Mouse (Mus musculus) midbrain, embryonic 14.5 days (tissue): ENCODE data around the gene Bin2. TPM values are rescaled to one million over a fixed set of nuclear protein-coding genes. Genes with fewer than 3 reads are reported as not detected.

Experiments
- ATAC-seq: fragments of 200-750 bp; cut with Nextera tagmentation; 2 replicates; pipeline ENCODE4 v1.8.0; 2017; ENCODE audit warnings: moderate number of reproducible peaks, moderate library complexity; ENCODE audit not compliant: low FRiP score, low TSS enrichment
- DNase-seq: peaks from one replicate; pipeline ENCODE4 v3.0.0-alpha.2; 2015
- H3K27ac ChIP-seq: fragments of 300-500 bp; sonication (generic); replicated peaks from 2 replicates; pipeline ENCODE4 v1.5.1; 2014; ENCODE audit warnings: mild to moderate bottlenecking, low read depth, low read length, moderate library complexity
- H3K27me3 ChIP-seq: fragments of 300-500 bp; sonication (generic); 2 replicates; pipeline ENCODE4 v1.6.1; 2014; ENCODE audit warnings: low read length, control low read depth, mixed read lengths; ENCODE audit not compliant: control insufficient read depth, insufficient read depth
- H3K36me3 ChIP-seq: fragments of 300-500 bp; sonication (generic); 2 replicates; pipeline ENCODE4 v1.6.1; 2014; ENCODE audit warnings: low read length, control low read depth; ENCODE audit not compliant: control insufficient read depth, insufficient read depth
- H3K4me1 ChIP-seq: fragments of 300-500 bp; sonication (generic); 2 replicates; pipeline ENCODE4 v1.6.1; 2014; ENCODE audit warnings: mild to moderate bottlenecking, antibody characterized with exemption, low read length, control low read depth; ENCODE audit not compliant: control insufficient read depth, insufficient read depth
- H3K4me2 ChIP-seq: fragments of 300-500 bp; sonication (generic); 2 replicates; pipeline ENCODE4 v1.6.1; 2014; ENCODE audit warnings: mild to moderate bottlenecking, low read length, moderate library complexity
- H3K4me3 ChIP-seq: fragments of 300-500 bp; sonication (generic); replicated peaks from 2 replicates; pipeline ENCODE4 v1.5.1; 2014; ENCODE audit warnings: low read depth, low read length
- H3K9ac ChIP-seq: fragments of 300-500 bp; sonication (generic); replicated peaks from 2 replicates; pipeline ENCODE4 v1.6.1; 2014; ENCODE audit warnings: mild to moderate bottlenecking, low read length, moderate library complexity
- H3K9me3 ChIP-seq: fragments of 300-500 bp; sonication (generic); 2 replicates; pipeline ENCODE4 v1.6.1; 2016; ENCODE audit warnings: low read length, control low read depth, mixed read lengths; ENCODE audit not compliant: control insufficient read depth
- WGBS: fragments of 180-500 bp; shearing (Covaris S2); extraction: QIAGEN DNeasy Blood & Tissue Kit; methylation state at CpG from one replicate; pipeline ENCODE4 v1.1.7; 2014; 5-methylcytosine and 5-hydroxymethylcytosine counted together
- polyA plus RNA-seq: library from polyadenylated mRNA; unstranded; fragments of >200 nt; fragmentation: Nextera tagmentation; extraction: Ambion mirVana; gene quantifications from 2 replicates; pipeline ENCODE4 v1.2.1, GENCODE M21; 2014

Bin2 gene
- polyA plus RNA-seq, 1 experiment from 2014 or later, result 1.8 TPM

GRCm38 (mm10) chr15:100678581-100678980 is 9.2 kb upstream of the Bin2 start:
- Histone ChIP-seq H3K9ac (no peak overlapping the region), H3K4me3 (no peak overlapping the region), H3K27ac (no peak overlapping the region), H3K4me2 (no peak overlapping the region), H3K27me3 (no peaks in the 10 kb centered on the region), H3K4me1 (no peaks in the 10 kb centered on the region), H3K9me3 (no peaks in the 10 kb centered on the region), H3K36me3 (no peaks in the 10 kb centered on the region)
- WGBS, result 85% methylated on average over 12 of the region's 12 CpGs
- ATAC-seq (no peak), DNase-seq (no peak)

DNA sequence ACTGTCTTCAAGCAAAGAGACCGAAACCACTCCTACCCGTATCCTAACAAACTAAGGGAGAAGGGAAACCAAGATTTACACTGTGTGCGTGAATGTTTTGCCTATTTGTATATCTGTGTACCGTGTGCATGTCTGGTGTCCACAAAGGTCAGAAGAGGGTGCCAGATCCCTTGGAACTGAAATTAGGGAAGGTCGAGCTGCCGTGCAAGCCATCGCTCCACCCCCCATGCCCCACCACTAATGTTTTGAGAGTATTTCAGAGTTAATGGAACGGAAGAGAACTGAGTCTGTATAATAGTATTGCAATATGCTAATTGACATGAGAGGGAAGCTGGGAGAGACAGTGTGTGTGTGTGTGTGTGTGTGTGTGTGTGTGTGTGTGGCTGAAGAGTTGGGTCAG is 8.3 kb upstream of the Bin2 start:
- no peak overlapping the region for H3K4me3 ChIP-seq
- no peaks in the 10 kb centered on the region for H3K36me3 ChIP-seq
- no peak overlapping the region for H3K4me2 ChIP-seq
- no peak overlapping the region for H3K27ac ChIP-seq
- DNase-seq, result no peak
- 92% methylated on average over 8 of the region's 8 CpGs for WGBS
- no peaks in the 10 kb centered on the region for H3K9me3 ChIP-seq
- no peak for ATAC-seq
- H3K27me3 ChIP-seq, result no peaks in the 10 kb centered on the region
- H3K9ac ChIP-seq, result no peak overlapping the region
- no peaks in the 10 kb centered on the region for H3K4me1 ChIP-seq

- DNase-seq (no peak), ATAC-seq (no peak)
- 77% methylated on average over 1 of the region's 1 CpGs for WGBS
- Histone ChIP-seq H3K27me3 (no peaks in the 10 kb centered on the region), H3K4me3 (no peak overlapping the region), H3K9me3 (no peaks in the 10 kb centered on the region), H3K4me2 (no peak overlapping the region), H3K9ac (no peak overlapping the region), H3K4me1 (no peaks in the 10 kb centered on the region), H3K36me3 (no peaks in the 10 kb centered on the region), H3K27ac (no peak overlapping the region)
Observed at GRCm38 (mm10) chr15:100676521-100676920, 7.2 kb upstream of the Bin2 start.

GRCm38 (mm10) chr15:100675486-100675885 is 6.1 kb upstream of the Bin2 start:
- no peak overlapping the region for H3K4me2 ChIP-seq
- no peaks in the 10 kb centered on the region for H3K4me1 ChIP-seq
- no peaks in the 10 kb centered on the region for H3K9me3 ChIP-seq
- 68% methylated on average over 3 of the region's 3 CpGs for WGBS
- H3K9ac ChIP-seq, result no peak overlapping the region
- ATAC-seq (no peak), DNase-seq (no peak)
- H3K4me3 ChIP-seq, result no peak overlapping the region
- H3K36me3 ChIP-seq, result no peaks in the 10 kb centered on the region
- no peak overlapping the region for H3K27ac ChIP-seq
- H3K27me3 ChIP-seq, result no peaks in the 10 kb centered on the region

GRCm38 (mm10) chr15:100674566-100674965 is 5.2 kb upstream of the Bin2 start:
- Histone ChIP-seq H3K9ac (no peak overlapping the region), H3K36me3 (no peaks in the 10 kb centered on the region), H3K4me1 (no peaks in the 10 kb centered on the region), H3K4me2 (no peak overlapping the region), H3K27ac (no peak overlapping the region), H3K4me3 (no peak overlapping the region), H3K27me3 (no peaks in the 10 kb centered on the region), H3K9me3 (no peaks in the 10 kb centered on the region)
- no peak for DNase-seq
- WGBS, result 90% methylated on average over 10 of the region's 10 CpGs
- no peak for ATAC-seq

DNA sequence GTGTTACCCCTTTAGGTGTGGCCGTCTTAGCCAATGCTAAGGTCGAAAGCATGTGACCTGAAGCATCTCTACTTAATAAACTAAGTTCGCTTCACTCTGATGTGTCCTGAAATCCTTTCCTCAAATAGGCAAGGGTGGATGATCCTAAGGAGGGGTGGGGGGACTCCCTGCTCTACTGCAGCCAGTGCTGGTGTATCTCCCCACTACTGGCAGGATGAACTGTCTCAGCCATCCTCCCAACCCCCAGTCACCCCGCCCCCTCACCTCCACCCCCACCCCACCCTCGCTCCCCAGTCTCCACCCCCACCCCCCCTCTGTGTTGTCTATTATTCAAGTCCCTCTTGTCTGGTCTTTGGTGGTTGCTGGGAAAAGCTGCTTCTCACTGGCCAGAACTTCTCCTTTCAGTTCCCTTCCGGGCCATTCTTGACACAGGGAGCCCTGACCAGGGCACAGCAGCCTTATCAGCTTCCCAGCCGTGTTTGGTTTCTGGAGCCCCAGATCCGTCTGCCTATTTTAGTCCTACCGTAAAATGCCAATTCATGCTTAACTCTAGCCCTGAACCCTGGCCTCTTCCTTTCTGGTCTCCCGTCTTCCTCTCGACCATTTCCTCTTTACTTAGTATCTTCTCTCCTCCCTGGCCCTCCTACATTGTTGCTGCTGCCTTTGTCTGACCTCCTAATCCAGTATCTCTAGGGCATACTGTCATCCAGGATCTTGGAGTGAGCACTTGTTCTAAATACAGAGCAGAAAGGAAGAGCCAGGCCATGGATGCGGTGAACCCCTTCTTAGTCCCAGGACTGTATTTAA is 4.4 kb upstream of the Bin2 start:
- Histone ChIP-seq H3K4me2 (no peak overlapping the region), H3K4me1 (no peaks in the 10 kb centered on the region), H3K36me3 (no peaks in the 10 kb centered on the region), H3K4me3 (no peak overlapping the region), H3K9ac (no peak overlapping the region), H3K27ac (no peak overlapping the region), H3K27me3 (no peaks in the 10 kb centered on the region), H3K9me3 (no peaks in the 10 kb centered on the region)
- ATAC-seq (no peak), DNase-seq (no peak)
- 38% methylated on average over 12 of the region's 12 CpGs for WGBS

DNA sequence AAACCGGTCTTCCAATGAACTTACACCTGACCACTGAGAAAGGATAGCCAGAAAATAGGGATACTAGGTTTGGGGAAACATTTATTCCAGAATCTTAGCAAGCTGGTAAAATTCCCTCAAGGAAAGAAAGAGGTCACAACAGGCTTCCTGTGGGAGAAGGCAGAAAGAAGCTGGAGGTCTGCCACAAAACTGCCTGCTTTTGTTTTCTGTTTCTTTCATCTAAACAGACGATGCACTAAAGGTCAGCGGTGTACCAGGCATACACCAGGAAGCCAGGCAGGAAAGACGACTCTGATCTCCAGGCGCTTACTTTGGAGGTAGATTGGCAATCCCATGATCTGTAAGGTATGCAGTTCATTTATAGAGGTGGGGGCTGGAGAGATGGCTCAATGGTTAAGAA is 1.5 kb upstream of the Bin2 start:
- Histone ChIP-seq H3K4me3 (no peak overlapping the region), H3K4me2 (no peak overlapping the region), H3K27ac (no peak overlapping the region), H3K36me3 (no peaks in the 10 kb centered on the region), H3K4me1 (peaks cover 6% of the 10 kb centered on the region; the same call in 1 of the 2 replicates), H3K27me3 (no peaks in the 10 kb centered on the region), H3K9ac (no peak overlapping the region), H3K9me3 (no peaks in the 10 kb centered on the region)
- DNase-seq (no peak), ATAC-seq (no peak)
- WGBS, result 75% methylated on average over 5 of the region's 5 CpGs

DNA sequence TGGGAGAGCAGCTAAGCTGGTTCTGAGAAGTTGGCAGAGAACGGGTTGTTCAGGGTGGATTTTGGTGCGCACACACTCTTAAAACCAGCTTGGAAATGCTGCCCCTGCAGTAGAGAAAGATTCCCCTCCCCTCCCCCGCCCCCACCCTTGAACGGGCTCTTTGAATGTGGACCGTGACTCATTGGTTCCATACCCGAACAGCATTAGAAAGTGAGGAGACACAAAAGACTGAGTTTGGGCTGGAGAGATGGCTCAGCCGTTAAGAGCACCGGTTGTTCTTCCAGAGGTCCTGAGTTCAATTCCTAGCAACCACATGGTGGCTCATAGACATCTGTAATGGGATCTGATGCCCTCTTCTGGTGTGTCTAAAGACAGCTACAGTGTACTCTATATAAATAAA is 651 bp upstream of the Bin2 start:
- DNase-seq (no peak), ATAC-seq (no peak)
- H3K4me2 ChIP-seq, result no peak overlapping the region
- H3K27ac ChIP-seq, result no peak overlapping the region
- H3K9me3 ChIP-seq, result no peaks in the 10 kb centered on the region
- WGBS, result 71% methylated on average over 8 of the region's 8 CpGs
- H3K27me3 ChIP-seq, result no peaks in the 10 kb centered on the region
- no peak overlapping the region for H3K4me3 ChIP-seq
- H3K36me3 ChIP-seq, result no peaks in the 10 kb centered on the region
- peaks cover 6% of the 10 kb centered on the region; the same call in 1 of the 2 replicates for H3K4me1 ChIP-seq
- H3K9ac ChIP-seq, result no peak overlapping the region

DNA sequence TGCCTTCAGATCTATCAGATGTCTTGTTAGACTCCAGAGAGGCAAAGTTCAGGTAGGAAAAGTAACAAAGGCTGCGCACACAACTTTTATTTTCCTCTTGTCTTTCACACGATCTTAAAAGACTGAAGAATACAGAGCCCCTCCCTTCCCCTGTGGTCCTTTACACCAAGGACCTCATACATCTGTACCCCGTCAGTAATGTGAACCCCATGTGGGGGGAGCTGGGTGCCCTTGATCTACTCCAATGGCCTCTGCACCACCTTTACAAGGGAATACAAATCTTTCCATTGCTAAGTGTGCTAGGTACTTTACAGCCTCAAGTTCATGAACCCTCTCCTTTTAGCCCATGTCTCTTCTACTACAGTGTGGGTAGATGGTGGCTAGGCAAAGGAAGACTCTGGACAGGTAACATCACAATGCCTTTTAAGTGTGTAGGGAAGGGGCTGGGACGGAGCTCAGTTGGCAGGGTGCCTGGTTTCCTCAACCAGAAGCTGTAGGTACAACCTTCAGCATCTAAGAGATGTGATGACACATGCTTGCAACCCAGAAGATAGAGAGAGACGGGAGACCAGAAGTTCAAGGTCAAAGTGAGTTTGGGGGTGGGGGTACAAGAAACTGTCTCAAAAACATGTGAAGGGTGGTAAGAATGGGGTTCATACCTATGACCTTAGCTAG is 1.3 kb downstream of the Bin2 start:
- Histone ChIP-seq H3K27ac (no peak overlapping the region), H3K9ac (no peak overlapping the region), H3K4me1 (peaks cover 6% of the 10 kb centered on the region; the same call in 1 of the 2 replicates), H3K27me3 (no peaks in the 10 kb centered on the region), H3K9me3 (no peaks in the 10 kb centered on the region), H3K4me3 (no peak overlapping the region), H3K4me2 (no peak overlapping the region), H3K36me3 (no peaks in the 10 kb centered on the region)
- no peak for DNase-seq
- no peak for ATAC-seq
- WGBS, result 89% methylated on average over 5 of the region's 5 CpGs
